Mouse (Mus musculus): ENCODE results near the gene Tmem273. TPM values are rescaled to one million over a fixed set of nuclear protein-coding genes. Genes with fewer than 3 reads are reported as not detected.

Gene Tmem273
- polyA plus RNA-seq, 1 experiment from 2014 or later, result not detected

- no peak for ATAC-seq (replicated peaks; ENCODE audit: low FRiP score)
- no peak overlapping the region for H3K27ac ChIP-seq (ENCODE audit: low read depth, low read length)
Observed at GRCm38 (mm10) chr14:32858941-32859510, 73.3 kb downstream of the Tmem273 start.

GRCm38 (mm10) chr14:32859831-32860569 lies 74.2 kb downstream of the Tmem273 start:
- Histone ChIP-seq H3K36me3 (ENCODE audit: control insufficient read depth, insufficient read depth, low read length) (no peaks in the 10 kb centered on the region), H3K9me3 (ENCODE audit: control insufficient read depth, low read length) (no peaks in the 10 kb centered on the region), H3K4me3 (ENCODE audit: low read depth, low read length) (no peak overlapping the region), H3K4me2 (ENCODE audit: low read depth, low read length, severe bottlenecking) (no peak overlapping the region), H3K4me1 (replicated peaks; ENCODE audit: control insufficient read depth, insufficient read depth, low read length) (no peaks in the 10 kb centered on the region; the same call in 1 of the 2 replicates), H3K27ac (ENCODE audit: low read depth, low read length) (no peak overlapping the region), H3K27me3 (ENCODE audit: control insufficient read depth, insufficient read depth, low read length) (peaks cover 7% of the 10 kb centered on the region), H3K9ac (ENCODE audit: low read length) (no peak overlapping the region)
- ATAC-seq (replicated peaks; ENCODE audit: low FRiP score), result no peak
- no peak for DNase-seq (ENCODE audit: low spot score)
- WGBS, result 63% methylated on average over 11 of the region's 11 CpGs

More at GRCm38 (mm10) chr14:32858941-32859510, 73.3 kb downstream of the Tmem273 start:
- no peaks in the 10 kb centered on the region for H3K36me3 ChIP-seq (ENCODE audit: control insufficient read depth, insufficient read depth, low read length)
- DNase-seq (ENCODE audit: low spot score), result no peak
- no peaks in the 10 kb centered on the region for H3K9me3 ChIP-seq (ENCODE audit: control insufficient read depth, low read length)
- H3K4me3 ChIP-seq (ENCODE audit: low read depth, low read length), result no peak overlapping the region
- peaks cover 7% of the 10 kb centered on the region for H3K27me3 ChIP-seq (ENCODE audit: control insufficient read depth, insufficient read depth, low read length)
- WGBS, result 85% methylated on average over 6 of the region's 6 CpGs
- H3K9ac ChIP-seq (ENCODE audit: low read length), result no peak overlapping the region
- H3K4me1 ChIP-seq (replicated peaks; ENCODE audit: control insufficient read depth, insufficient read depth, low read length), result no peaks in the 10 kb centered on the region; the same call in 1 of the 2 replicates
- H3K4me2 ChIP-seq (ENCODE audit: low read depth, low read length, severe bottlenecking), result no peak overlapping the region

DNA sequence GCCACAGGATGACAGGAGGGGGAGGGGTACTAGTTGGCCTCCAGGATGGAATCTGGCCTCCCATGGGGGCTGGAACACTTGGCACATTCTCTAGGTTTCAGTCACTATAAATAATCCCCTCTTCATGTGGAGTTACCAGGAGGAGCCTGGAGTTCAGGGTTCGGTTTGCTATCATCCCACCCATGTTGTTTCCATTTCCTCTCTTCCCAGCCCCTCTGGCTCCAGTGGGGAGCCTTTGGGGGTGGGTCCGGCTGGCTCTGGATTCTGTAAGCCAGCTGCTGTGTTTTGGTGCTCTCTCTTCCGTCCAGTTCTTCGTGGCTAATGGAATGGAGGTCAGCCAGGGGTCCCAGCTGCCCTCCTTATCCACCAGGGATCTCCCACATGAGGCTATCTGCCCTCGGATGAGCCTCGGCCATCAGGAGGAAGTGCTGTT lies 75.4 kb downstream of the Tmem273 start:
- H3K9me3 ChIP-seq (ENCODE audit: control insufficient read depth, low read length), result no peaks in the 10 kb centered on the region
- no peak overlapping the region for H3K4me2 ChIP-seq (ENCODE audit: low read depth, low read length, severe bottlenecking)
- no peak for ATAC-seq (replicated peaks; ENCODE audit: low FRiP score)
- H3K36me3 ChIP-seq (ENCODE audit: control insufficient read depth, insufficient read depth, low read length), result no peaks in the 10 kb centered on the region
- no peaks in the 10 kb centered on the region; the same call in 1 of the 2 replicates for H3K4me1 ChIP-seq (replicated peaks; ENCODE audit: control insufficient read depth, insufficient read depth, low read length)
- DNase-seq (ENCODE audit: low spot score), result no peak
- H3K27me3 ChIP-seq (ENCODE audit: control insufficient read depth, insufficient read depth, low read length), result peaks cover 6% of the 10 kb centered on the region
- H3K27ac ChIP-seq (ENCODE audit: low read depth, low read length), result no peak overlapping the region
- 44% methylated on average over 6 of the region's 6 CpGs for WGBS
- no peak overlapping the region for H3K9ac ChIP-seq (ENCODE audit: low read length)
- H3K4me3 ChIP-seq (ENCODE audit: low read depth, low read length), result no peak overlapping the region

DNA sequence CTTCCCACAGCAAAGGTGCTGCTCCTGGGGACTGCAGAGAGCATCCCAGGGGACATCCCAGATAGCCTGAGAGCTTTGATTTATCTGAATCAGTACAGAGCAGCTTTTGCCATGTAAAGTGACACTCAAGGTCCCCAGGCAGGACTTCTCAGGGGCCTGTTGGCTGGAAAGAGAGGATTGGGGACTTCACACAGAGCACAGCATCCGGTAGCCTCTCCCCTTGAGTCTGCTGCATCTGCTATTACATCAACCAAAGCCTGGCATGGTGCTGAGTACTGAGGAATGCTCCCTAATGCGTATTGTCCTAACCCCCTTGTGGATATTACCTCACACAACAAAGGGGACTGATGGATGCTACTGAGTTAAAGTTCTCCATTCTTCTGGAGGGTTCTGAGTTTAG lies 75.9 kb downstream of the Tmem273 start:
- Histone ChIP-seq H3K4me1 (replicated peaks; ENCODE audit: control insufficient read depth, insufficient read depth, low read length) (no peaks in the 10 kb centered on the region; the same call in 1 of the 2 replicates), H3K36me3 (ENCODE audit: control insufficient read depth, insufficient read depth, low read length) (no peaks in the 10 kb centered on the region), H3K27ac (ENCODE audit: low read depth, low read length) (no peak overlapping the region), H3K27me3 (ENCODE audit: control insufficient read depth, insufficient read depth, low read length) (peaks cover 4% of the 10 kb centered on the region), H3K9me3 (ENCODE audit: control insufficient read depth, low read length) (no peaks in the 10 kb centered on the region), H3K4me3 (ENCODE audit: low read depth, low read length) (no peak overlapping the region), H3K4me2 (ENCODE audit: low read depth, low read length, severe bottlenecking) (no peak overlapping the region), H3K9ac (ENCODE audit: low read length) (no peak overlapping the region)
- ATAC-seq (replicated peaks; ENCODE audit: low FRiP score) (no peak), DNase-seq (ENCODE audit: low spot score) (no peak)
- 42% methylated on average over 2 of the region's 2 CpGs for WGBS

DNA sequence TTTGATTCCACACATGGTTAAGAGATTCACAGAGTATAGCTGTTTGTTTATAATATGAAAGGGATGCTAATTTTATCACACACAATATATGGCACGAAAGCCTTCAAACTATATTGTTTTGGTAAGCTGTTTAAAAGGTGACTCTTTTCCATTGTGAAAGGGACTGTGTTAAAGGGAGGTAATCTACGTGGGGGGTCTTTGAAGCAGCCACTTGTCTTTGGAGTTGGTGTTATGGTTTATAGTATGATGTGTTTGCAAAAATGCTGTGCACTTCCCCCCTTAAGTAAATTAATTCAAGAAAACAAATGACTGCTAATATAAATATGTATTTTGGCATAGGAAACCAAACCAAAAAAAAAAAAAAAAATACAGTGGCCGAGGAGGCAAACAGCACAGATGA lies 79.6 kb downstream of the Tmem273 start:
- H3K27ac ChIP-seq (ENCODE audit: low read depth, low read length), result no peak overlapping the region
- DNase-seq (ENCODE audit: low spot score) (no peak), ATAC-seq (replicated peaks; ENCODE audit: low FRiP score) (no peak)
- no peak overlapping the region for H3K9ac ChIP-seq (ENCODE audit: low read length)
- no peak overlapping the region for H3K4me2 ChIP-seq (ENCODE audit: low read depth, low read length, severe bottlenecking)
- H3K4me3 ChIP-seq (ENCODE audit: low read depth, low read length), result no peak overlapping the region
- 88% methylated on average over 3 of the region's 3 CpGs for WGBS
- H3K36me3 ChIP-seq (ENCODE audit: control insufficient read depth, insufficient read depth, low read length), result no peaks in the 10 kb centered on the region
- H3K9me3 ChIP-seq (ENCODE audit: control insufficient read depth, low read length), result no peaks in the 10 kb centered on the region
- H3K27me3 ChIP-seq (ENCODE audit: control insufficient read depth, insufficient read depth, low read length), result no peaks in the 10 kb centered on the region
- no peaks in the 10 kb centered on the region; the same call in 1 of the 2 replicates for H3K4me1 ChIP-seq (replicated peaks; ENCODE audit: control insufficient read depth, insufficient read depth, low read length)

Other genes starting within 250 kb of the Tmem273 start
- 0.08 and 0.37 TPM in 2 replicates for gene Prrxl1, start 186.6 kb upstream of the Tmem273 start, polyA plus RNA-seq (2014; fragmentation: Nextera tagmentation; extraction: Ambion mirVana)
- not detected in 2 replicates for gene 3425401B19Rik, start 100.7 kb upstream of the Tmem273 start, polyA plus RNA-seq (2014; fragmentation: Nextera tagmentation; extraction: Ambion mirVana)
- gene Fam170b, start 48.0 kb downstream of the Tmem273 start, polyA plus RNA-seq (2014; fragmentation: Nextera tagmentation; extraction: Ambion mirVana), result 0.16 TPM in 1 of 2 replicates, not detected in the other
- 2.8 and 3.2 TPM in 2 replicates for gene Vstm4, start 70.8 kb downstream of the Tmem273 start, polyA plus RNA-seq (2014; fragmentation: Nextera tagmentation; extraction: Ambion mirVana)
- 0.35 TPM in 1 of 2 replicates, not detected in the other for gene Lrrc18, start 205.4 kb downstream of the Tmem273 start, polyA plus RNA-seq (2014; fragmentation: Nextera tagmentation; extraction: Ambion mirVana)